Mouse (Mus musculus): ENCODE data around the gene Mgrn1. TPM values are rescaled to one million over a fixed set of nuclear protein-coding genes. Genes with fewer than 3 reads are reported as not detected.

The Mgrn1 gene
- total and polyA plus RNA-seq, 3 experiments, result 8.4 to 25.0 TPM; not detected in 1

- no peak overlapping the region for H3K27ac ChIP-seq (ENCODE audit: control insufficient read depth, low read depth, low read length)
- H3K9ac ChIP-seq (ENCODE audit: control insufficient read depth, low read depth, low read length, poor library complexity, severe bottlenecking), result no peak overlapping the region
- H3K27me3 ChIP-seq (ENCODE audit: control insufficient read depth in 1 of 2, insufficient read depth in 2 of 2, low read length in 2 of 2), result no peaks in the 10 kb centered on the region
- no peaks in the 10 kb centered on the region for H3K9me3 ChIP-seq (replicated peaks; ENCODE audit: insufficient read depth, low read length)
- DNase-seq (ENCODE audit: low read depth, low spot score), result peak; percentile 84
- no peaks in the 10 kb centered on the region; a peak in 1 of 4 replicates for H3K4me1 ChIP-seq (ENCODE audit: control insufficient read depth in 1 of 2, insufficient read depth in 2 of 2, low read length in 2 of 2)
- no peaks in the 10 kb centered on the region for H3K36me3 ChIP-seq (ENCODE audit: control insufficient read depth in 1 of 2, insufficient read depth in 2 of 2, low read length in 2 of 2)
- no peaks in the 10 kb centered on the region for H3K79me2 ChIP-seq (ENCODE audit: control insufficient read depth, insufficient read depth, low read length, poor library complexity)
- TF ChIP-seq ELF1 (IDR thresholded peaks at IDR 0.05; ENCODE audit: low read depth, low read length) (peak; percentile 54; the same call in 1 of the 2 replicates), CTCF (IDR thresholded peaks at IDR 0.05 in 2 of 3, conservative IDR thresholded peaks at IDR 0.05 in 1 of 3; ENCODE audit: control insufficient read depth in 1 of 3, insufficient read depth in 1 of 3, low read depth in 2 of 3, low read length in 3 of 3, poor library complexity in 1 of 3, severe bottlenecking in 1 of 3) (peak; percentile 83 to 92 (median 91)), MXI1 (IDR thresholded peaks at IDR 0.05; ENCODE audit: low read depth, low read length) (0 out of 2 replicates have a peak, but pooled peaks have one; percentile 20), ETS1 (IDR thresholded peaks at IDR 0.05; ENCODE audit: low read depth, low read length) (0 out of 2 replicates have a peak, but pooled peaks have one; percentile 30), HCFC1 (IDR thresholded peaks at IDR 0.05; ENCODE audit: low read depth, low read length) (0 out of 2 replicates have a peak, but pooled peaks have one; percentile 19), TCF12 (IDR thresholded peaks at IDR 0.05; ENCODE audit: low read depth, low read length) (0 out of 2 replicates have a peak, but pooled peaks have one; percentile 23), SMC3 (IDR thresholded peaks at IDR 0.05; ENCODE audit: low read depth, low read length) (peak; percentile 91), ZC3H11A (IDR thresholded peaks at IDR 0.05; ENCODE audit: low read depth, low read length) (peak; percentile 64), SIN3A (IDR thresholded peaks at IDR 0.05; ENCODE audit: low read length) (peak; percentile 70), E2F4 (IDR thresholded peaks at IDR 0.05; ENCODE audit: borderline replicate concordance, low read depth, low read length) (no peak), EP300 (IDR thresholded peaks at IDR 0.05; ENCODE audit: low read depth in 1 of 2, low read length in 2 of 2) (no peak), MAFK (IDR thresholded peaks at IDR 0.05; ENCODE audit: borderline replicate concordance, low read depth, low read length) (no peak), MAX (IDR thresholded peaks at IDR 0.05; ENCODE audit: low read length) (no peak), RAD21 (IDR thresholded peaks at IDR 0.05; ENCODE audit: low read depth, low read length) (peak; percentile 89), CHD2 (IDR thresholded peaks at IDR 0.05; ENCODE audit: low read length) (no peak)
- H3K4me3 ChIP-seq (ENCODE audit: control insufficient read depth in 1 of 2, insufficient read depth in 1 of 2, low read depth in 2 of 2, low read length in 2 of 2), result no peak overlapping the region
Observed at GRCm38 (mm10) chr16:4862863-4863483, 23.1 kb upstream of the Mgrn1 start.

- Histone ChIP-seq H3K9ac (ENCODE audit: control insufficient read depth, low read depth, low read length, poor library complexity, severe bottlenecking) (no peak overlapping the region), H3K79me2 (ENCODE audit: control insufficient read depth, insufficient read depth, low read length, poor library complexity) (no peaks in the 10 kb centered on the region), H3K9me3 (replicated peaks; ENCODE audit: insufficient read depth, low read length) (no peaks in the 10 kb centered on the region), H3K4me1 (ENCODE audit: control insufficient read depth in 1 of 2, insufficient read depth in 2 of 2, low read length in 2 of 2) (no peaks in the 10 kb centered on the region; a peak in 1 of 4 replicates), H3K36me3 (ENCODE audit: control insufficient read depth in 1 of 2, insufficient read depth in 2 of 2, low read length in 2 of 2) (no peaks in the 10 kb centered on the region), H3K4me3 (ENCODE audit: control insufficient read depth in 1 of 2, insufficient read depth in 1 of 2, low read depth in 2 of 2, low read length in 2 of 2) (no peak overlapping the region), H3K27ac (ENCODE audit: control insufficient read depth, low read depth, low read length) (no peak overlapping the region), H3K27me3 (ENCODE audit: control insufficient read depth in 1 of 2, insufficient read depth in 2 of 2, low read length in 2 of 2) (no peaks in the 10 kb centered on the region)
- TF ChIP-seq ETS1 (IDR thresholded peaks at IDR 0.05; ENCODE audit: low read depth, low read length) (no peak), UBTF (IDR thresholded peaks at IDR 0.05; ENCODE audit: borderline replicate concordance, insufficient read depth, low read depth, low read length) (no peak), TCF12 (IDR thresholded peaks at IDR 0.05; ENCODE audit: low read depth, low read length) (no peak), POLR2A (IDR thresholded peaks at IDR 0.05; ENCODE audit: control insufficient read depth in 1 of 2, insufficient read depth in 1 of 2, low read depth in 1 of 2, low read length in 2 of 2, poor library complexity in 1 of 2) (no peak), SMC3 (IDR thresholded peaks at IDR 0.05; ENCODE audit: low read depth, low read length) (no peak), NRF1 (IDR thresholded peaks at IDR 0.05; ENCODE audit: insufficient read depth, low read depth, low read length, poor library complexity, severe bottlenecking) (no peak), MAZ (IDR thresholded peaks at IDR 0.05; ENCODE audit: low read depth, low read length) (no peak), CTCF (IDR thresholded peaks at IDR 0.05 in 2 of 3, conservative IDR thresholded peaks at IDR 0.05 in 1 of 3; ENCODE audit: control insufficient read depth in 1 of 3, insufficient read depth in 1 of 3, low read depth in 2 of 3, low read length in 3 of 3, poor library complexity in 1 of 3, severe bottlenecking in 1 of 3) (no peak), TBP (IDR thresholded peaks at IDR 0.05; ENCODE audit: low read depth, low read length) (no peak)
- DNase-seq (ENCODE audit: low read depth, low spot score), result no peak
Observed at GRCm38 (mm10) chr16:4863742-4864141, 22.3 kb upstream of the Mgrn1 start.
